Mouse (Mus musculus) heart, postnatal 25 days (tissue): ENCODE measurements around the gene Rhbdf1. TPM values are rescaled to one million over a fixed set of nuclear protein-coding genes. Genes with fewer than 3 reads are reported as not detected.

Source experiments
- total RNA-seq, 2 experiments: library from RNA; stranded (reverse); gene quantifications; 2 replicates each; pipeline ENCODE4 v1.2.3; 2021

The Rhbdf1 gene
- total RNA-seq, 2 experiments from 2014 or later, result 21.9 to 25.0 TPM

Other genes with a start within 250 kb of the Rhbdf1 start
- gene Nsg2, start 221.8 kb downstream of the Rhbdf1 start, total RNA-seq, result 1 to 10 TPM; 1.0 TPM
- not detected for gene Il9r, start 22.0 kb downstream of the Rhbdf1 start, total RNA-seq
- 10 to 100 TPM; 11.1 to 12.4 TPM for gene Snrnp25, start 16.9 kb downstream of the Rhbdf1 start, total RNA-seq
- 1 to 10 TPM; 5.1 to 6.0 TPM for gene Mpg, start 4.2 kb upstream of the Rhbdf1 start, total RNA-seq
- gene Nprl3, start 45.4 kb upstream of the Rhbdf1 start, total RNA-seq, result 10 to 100 TPM; 26.8 to 29.8 TPM
- gene Hba-x, start 54.1 kb upstream of the Rhbdf1 start, total RNA-seq, result not detected
- over 10,000 TPM in 1 of 2 experiments, 1,000 to 10,000 TPM in 1; 9,129 to 20,531 TPM for gene Hba-a1, start 61.2 kb upstream of the Rhbdf1 start, total RNA-seq
- gene Hbq1b, start 64.7 kb upstream of the Rhbdf1 start, total RNA-seq, result 1 to 10 TPM in 1 of 2 experiments, under 1 TPM in 1; 0.70 to 1.9 TPM
- gene Hba-a2, start 74.2 kb upstream of the Rhbdf1 start, total RNA-seq, result over 10,000 TPM in 1 of 2 experiments, 1,000 to 10,000 TPM in 1; 8,713 to 18,074 TPM
- 1 to 10 TPM; 1.3 to 2.0 TPM for gene Hbq1a, start 77.8 kb upstream of the Rhbdf1 start, total RNA-seq
- 1 to 10 TPM; 5.8 to 7.7 TPM for gene Sh3pxd2b, start 125.5 kb upstream of the Rhbdf1 start, total RNA-seq
- gene Ubtd2, start 233.1 kb upstream of the Rhbdf1 start, total RNA-seq, result 1 to 10 TPM; 6.3 to 8.9 TPM